Mouse (Mus musculus): ENCODE measurements around the gene Bach2. TPM values are rescaled to one million over a fixed set of nuclear protein-coding genes. Genes with fewer than 3 reads are reported as not detected.

The Bach2 gene
- total RNA-seq, 1 experiment from 2014 or later = 98.9 TPM

GRCm38 (mm10) chr4:32365144-32365907 lies 126.7 kb downstream of the Bach2 start:
- no peak for ATAC-seq (ENCODE audit: extremely low read depth, insufficient number of reproducible peaks, low FRiP score, poor library complexity, severe bottlenecking)

- ATAC-seq (ENCODE audit: extremely low read depth, insufficient number of reproducible peaks, low FRiP score, poor library complexity, severe bottlenecking) = no peak
Observed at GRCm38 (mm10) chr4:32366176-32366575, 127.6 kb downstream of the Bach2 start.

DNA sequence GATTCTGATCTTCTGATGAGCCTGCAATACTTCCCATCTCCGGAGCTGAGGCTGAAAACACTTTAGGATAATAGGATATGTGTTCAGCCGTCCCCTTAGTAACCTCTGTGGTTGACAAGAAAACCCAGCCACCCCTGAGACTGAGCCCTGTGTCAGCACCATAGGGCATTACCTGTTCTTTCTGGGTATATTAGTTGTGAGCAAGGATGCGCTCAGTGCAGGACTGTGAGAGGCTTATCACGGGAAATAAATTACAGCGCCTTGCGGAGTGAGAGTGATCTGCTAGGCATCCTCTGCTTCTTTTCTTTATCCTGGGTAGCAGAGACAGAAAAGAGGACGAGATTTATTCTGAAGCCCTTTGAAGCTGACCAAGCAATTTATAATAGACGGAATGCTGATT lies 129.7 kb downstream of the Bach2 start:
- ATAC-seq (ENCODE audit: extremely low read depth, insufficient number of reproducible peaks, low FRiP score, poor library complexity, severe bottlenecking) = no peak

DNA sequence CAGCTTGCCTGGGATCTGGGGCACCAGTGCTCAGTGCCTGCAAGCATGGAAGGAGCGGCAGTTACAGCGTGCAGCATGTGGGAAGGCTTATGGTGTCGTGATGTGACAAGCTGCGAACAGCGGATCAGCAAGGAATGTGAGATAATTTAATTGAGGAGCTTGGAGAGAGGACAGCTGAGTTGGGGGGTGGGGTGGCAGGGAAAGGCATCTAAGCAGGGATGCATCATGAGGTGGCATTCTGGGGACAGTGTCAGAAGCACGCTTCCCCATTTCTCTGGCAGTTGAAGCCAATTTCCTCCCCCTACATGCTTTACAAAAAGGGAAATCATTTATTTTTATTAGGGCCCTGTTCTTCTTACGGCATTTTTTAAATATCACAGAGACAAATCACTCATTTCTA lies 134.5 kb downstream of the Bach2 start:
- ATAC-seq (ENCODE audit: extremely low read depth, insufficient number of reproducible peaks, low FRiP score, poor library complexity, severe bottlenecking) = 0 out of 2 replicates have a peak, but pooled peaks have one; percentile 25

- ATAC-seq (ENCODE audit: extremely low read depth, insufficient number of reproducible peaks, low FRiP score, poor library complexity, severe bottlenecking) = no peak
Observed at GRCm38 (mm10) chr4:32373527-32373926, 134.9 kb downstream of the Bach2 start.

DNA sequence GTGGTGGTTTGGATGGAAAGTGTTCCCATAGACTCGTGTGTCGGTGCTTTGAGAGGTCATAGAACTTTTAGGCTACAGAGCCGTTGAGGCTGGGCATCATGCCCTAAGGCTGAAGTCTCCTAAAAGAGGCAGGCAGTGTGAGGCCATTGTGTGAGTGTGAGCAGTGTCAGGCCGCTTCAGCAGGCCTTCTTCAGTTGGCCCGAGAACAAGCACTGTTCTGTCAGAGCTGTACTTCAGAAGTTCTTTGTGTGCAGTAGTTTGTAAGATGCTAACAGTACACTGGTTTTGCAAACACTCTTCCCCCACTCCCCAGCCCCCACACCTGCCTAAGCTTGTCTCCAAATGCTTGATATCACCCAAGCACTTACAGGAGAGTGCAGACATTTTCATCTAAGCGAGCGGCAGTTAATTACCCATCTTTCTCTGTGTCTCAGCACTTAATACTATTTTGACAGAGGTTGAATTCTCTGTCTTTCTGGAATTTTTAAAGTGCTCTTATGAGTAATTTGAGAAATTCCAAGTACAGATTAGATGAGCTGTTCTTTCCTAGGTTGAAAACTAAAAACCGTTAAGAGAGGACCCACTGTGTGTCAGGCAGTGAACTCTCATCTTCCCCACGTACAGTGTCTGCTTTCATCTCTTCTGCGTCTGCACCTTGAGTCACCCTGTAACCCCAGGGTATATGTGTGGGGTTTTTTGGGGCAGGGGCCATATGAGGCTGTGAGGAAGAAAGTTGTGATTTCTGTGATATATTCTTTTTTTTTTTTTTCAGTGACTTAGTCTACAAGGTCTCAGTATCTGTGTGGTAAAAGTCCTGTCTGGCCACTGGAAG lies 136.4 kb downstream of the Bach2 start:
- no peak for ATAC-seq (ENCODE audit: extremely low read depth, insufficient number of reproducible peaks, low FRiP score, poor library complexity, severe bottlenecking)

GRCm38 (mm10) chr4:32375721-32376526 lies 137.3 kb downstream of the Bach2 start:
- ATAC-seq (ENCODE audit: extremely low read depth, insufficient number of reproducible peaks, low FRiP score, poor library complexity, severe bottlenecking) = no peak

DNA sequence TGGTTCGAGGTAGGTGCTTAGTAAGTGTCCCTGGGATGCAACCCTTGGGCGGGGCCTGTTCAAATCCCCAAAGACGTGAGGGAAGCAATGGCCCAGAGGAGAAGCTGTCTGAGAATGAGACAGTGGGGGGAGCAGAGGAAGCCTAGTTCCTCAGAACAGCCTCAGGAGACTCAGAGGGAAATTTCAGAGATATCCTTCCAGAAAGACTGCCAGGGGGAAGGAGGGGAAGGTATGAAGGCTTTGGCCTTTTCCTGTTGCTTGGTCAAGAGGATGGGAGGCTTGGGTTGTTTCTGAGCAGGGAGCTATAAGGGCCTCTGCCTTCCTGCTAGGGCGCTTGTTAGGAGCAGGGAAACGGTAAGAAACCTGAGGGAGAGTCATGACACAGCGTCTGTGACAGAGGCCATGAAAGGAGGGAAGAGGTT lies 137.9 kb downstream of the Bach2 start:
- ATAC-seq (ENCODE audit: extremely low read depth, insufficient number of reproducible peaks, low FRiP score, poor library complexity, severe bottlenecking) = no peak

GRCm38 (mm10) chr4:32379140-32379539 lies 140.5 kb downstream of the Bach2 start:
- ATAC-seq (ENCODE audit: extremely low read depth, insufficient number of reproducible peaks, low FRiP score, poor library complexity, severe bottlenecking) = no peak

DNA sequence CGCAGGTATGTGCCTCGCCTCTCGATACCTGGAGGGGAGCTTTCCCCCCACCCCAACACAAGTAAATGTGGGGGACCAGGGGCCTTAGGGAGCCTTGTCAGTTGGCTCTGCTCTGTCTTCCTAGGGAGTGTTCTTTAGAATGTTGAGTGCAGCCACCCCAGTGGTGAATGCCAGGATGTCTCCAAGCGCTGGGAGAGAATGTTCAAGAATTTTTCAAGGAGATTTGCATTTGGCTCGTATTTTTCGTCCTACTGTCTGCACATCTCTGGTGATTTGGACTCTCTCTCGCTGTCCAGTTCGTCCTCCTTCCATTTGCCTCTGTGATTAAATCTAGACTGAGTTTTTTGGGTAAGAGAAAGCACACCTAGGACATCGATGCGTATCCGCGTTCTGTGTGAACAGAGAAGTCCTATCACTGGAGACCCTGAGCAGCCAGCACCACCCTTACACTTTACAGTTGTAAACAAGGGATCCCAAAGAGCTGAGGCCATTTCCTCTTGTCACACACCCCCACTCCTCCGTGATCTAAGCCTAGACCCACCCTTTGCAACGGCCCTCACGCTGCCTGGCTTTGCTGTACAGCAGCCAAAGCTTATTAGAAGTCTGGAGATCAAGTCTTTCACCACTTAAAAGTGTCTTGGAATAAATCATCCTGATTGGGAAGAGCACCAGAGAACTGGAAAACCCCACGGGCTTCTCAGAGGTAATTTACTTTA lies 143.2 kb downstream of the Bach2 start:
- no peak for ATAC-seq (ENCODE audit: extremely low read depth, insufficient number of reproducible peaks, low FRiP score, poor library complexity, severe bottlenecking)

GRCm38 (mm10) chr4:32385121-32385520 lies 146.5 kb downstream of the Bach2 start:
- ATAC-seq (ENCODE audit: extremely low read depth, insufficient number of reproducible peaks, low FRiP score, poor library complexity, severe bottlenecking) = no peak

DNA sequence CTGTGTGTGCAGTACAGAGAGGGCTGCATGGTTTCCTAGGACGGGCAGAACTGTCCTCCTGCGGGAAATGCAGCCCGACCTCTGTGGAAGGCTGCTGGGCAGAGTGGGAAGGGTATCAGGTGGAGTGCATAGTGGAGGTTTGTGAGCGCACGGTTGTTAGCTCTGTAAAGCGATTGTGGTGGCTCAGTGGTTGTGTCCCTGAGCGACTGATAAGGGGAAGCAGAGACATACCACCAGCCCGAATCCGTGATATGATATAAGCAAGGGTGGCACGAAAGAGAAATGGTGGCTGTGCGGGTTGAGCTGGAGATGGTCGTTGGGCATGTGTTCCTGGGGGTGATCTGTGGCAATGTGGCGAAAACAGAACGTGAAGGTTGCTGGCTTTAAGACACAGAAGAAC lies 147.0 kb downstream of the Bach2 start:
- no peak for ATAC-seq (ENCODE audit: extremely low read depth, insufficient number of reproducible peaks, low FRiP score, poor library complexity, severe bottlenecking)

- ATAC-seq (ENCODE audit: extremely low read depth, insufficient number of reproducible peaks, low FRiP score, poor library complexity, severe bottlenecking) = no peak
Observed at GRCm38 (mm10) chr4:32386346-32386745, 147.7 kb downstream of the Bach2 start.

- no peak for ATAC-seq (ENCODE audit: extremely low read depth, insufficient number of reproducible peaks, low FRiP score, poor library complexity, severe bottlenecking)
Observed at GRCm38 (mm10) chr4:32386931-32387330, 148.3 kb downstream of the Bach2 start.

DNA sequence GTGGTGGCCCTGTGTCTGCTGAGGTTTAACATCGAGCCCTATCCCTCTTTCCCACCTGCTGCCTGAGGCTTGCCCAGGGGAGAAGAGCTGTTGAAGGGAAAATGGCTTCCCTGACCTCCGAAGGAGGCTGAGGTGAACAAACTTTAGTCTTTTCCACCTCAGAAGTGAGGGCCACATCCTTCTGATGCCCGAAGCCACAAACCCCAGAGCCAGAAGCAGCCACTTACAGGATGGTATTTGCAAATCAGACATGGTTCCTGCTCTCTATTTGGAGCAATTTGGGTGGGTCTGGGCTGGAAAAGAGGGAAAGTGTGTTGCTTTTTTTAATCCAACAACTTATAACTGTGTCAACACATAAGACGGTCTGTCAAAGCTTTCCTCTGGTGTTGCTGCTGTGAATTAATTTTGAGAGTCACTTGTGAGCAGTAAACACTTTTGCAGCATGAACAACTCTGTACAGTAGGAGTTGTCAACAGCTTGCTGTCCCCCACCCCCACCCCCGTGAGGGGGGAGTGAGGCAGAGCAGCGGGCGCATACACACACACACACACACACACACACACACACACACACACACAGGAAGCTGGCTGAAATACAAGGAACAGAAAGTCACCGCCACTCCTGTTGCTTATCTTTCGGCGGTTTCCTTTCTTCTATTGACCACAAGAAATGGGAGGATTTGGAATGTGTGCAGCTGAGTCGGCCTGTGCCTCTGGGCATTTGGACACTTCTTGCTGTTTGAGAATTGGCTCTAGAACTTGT lies 149.1 kb downstream of the Bach2 start:
- ATAC-seq (ENCODE audit: extremely low read depth, insufficient number of reproducible peaks, low FRiP score, poor library complexity, severe bottlenecking) = peak; percentile 34; the same call in 1 of the 2 replicates

GRCm38 (mm10) chr4:32388564-32388963 lies 150.0 kb downstream of the Bach2 start:
- ATAC-seq (ENCODE audit: extremely low read depth, insufficient number of reproducible peaks, low FRiP score, poor library complexity, severe bottlenecking) = no peak

- no peak for ATAC-seq (ENCODE audit: extremely low read depth, insufficient number of reproducible peaks, low FRiP score, poor library complexity, severe bottlenecking)
Observed at GRCm38 (mm10) chr4:32389107-32389800, 150.7 kb downstream of the Bach2 start.

All from neutrophil, adult 5-6 weeks (primary cell).